Mouse (Mus musculus) liver, postnatal 0 days (tissue): ENCODE results near the gene Pde12. TPM values are rescaled to one million over a fixed set of nuclear protein-coding genes. Genes with fewer than 3 reads are reported as not detected.
"Not testable (repeated sequence)": the region's sequence is repeated elsewhere in the genome, so short reads cannot be mapped to it uniquely, and the experiment has no call there.

Experiments used
- ATAC-seq: fragments of 200-750 bp; cut with Nextera tagmentation; 2 replicates; pipeline ENCODE4 v1.8.0; 2017; ENCODE audit warnings: mild to moderate bottlenecking, moderate library complexity
- DNase-seq: peaks from one replicate; pipeline ENCODE4 v3.0.0-alpha.2; 2016
- H3K27ac ChIP-seq: fragments of 300-500 bp; sonication (generic); 2 replicates; pipeline ENCODE4 v1.5.1; 2014; ENCODE audit warnings: antibody characterized with exemption, moderate library complexity, mild to moderate bottlenecking, low read depth
- H3K27me3 ChIP-seq: fragments of 300-500 bp; sonication (generic); 2 replicates; pipeline ENCODE4 v1.6.1; 2014; ENCODE audit warnings: low read length, control low read depth, mixed read lengths; ENCODE audit not compliant: insufficient read depth
- H3K36me3 ChIP-seq: fragments of 300-500 bp; sonication (generic); replicated peaks from 2 replicates; pipeline ENCODE4 v1.6.1; 2014; ENCODE audit warnings: mild to moderate bottlenecking, control low read depth, low read length, moderate library complexity, mixed read lengths; ENCODE audit not compliant: insufficient read depth
- H3K4me1 ChIP-seq: fragments of 300-500 bp; sonication (generic); 2 replicates; pipeline ENCODE4 v1.6.1; 2014; ENCODE audit warnings: antibody characterized with exemption, mild to moderate bottlenecking, control low read depth; ENCODE audit not compliant: insufficient read depth
- H3K4me2 ChIP-seq: fragments of 300-500 bp; sonication (generic); 2 replicates; pipeline ENCODE4 v1.6.1; 2014; ENCODE audit warnings: low read depth, mild to moderate bottlenecking, low read length, moderate library complexity, mixed read lengths
- H3K4me3 ChIP-seq: fragments of 300-500 bp; sonication (generic); 2 replicates; pipeline ENCODE4 v1.5.1; 2014; ENCODE audit warnings: low read depth, low read length
- H3K9ac ChIP-seq: fragments of 300-500 bp; sonication (generic); replicated peaks from 2 replicates; pipeline ENCODE4 v1.6.1; 2014; ENCODE audit warnings: mild to moderate bottlenecking, moderate library complexity
- H3K9me3 ChIP-seq: fragments of 300-500 bp; sonication (generic); 2 replicates; pipeline ENCODE4 v1.6.1; 2016; ENCODE audit warnings: mild to moderate bottlenecking, control low read depth, low read length, mixed read lengths
- CTCF ChIP-seq: sonication (generic); IDR thresholded peaks from 2 replicates; pipeline ENCODE4 v1.5.1; 2016; ENCODE audit warnings: antibody characterized with exemption, low read depth
- EP300 ChIP-seq: IDR thresholded peaks from 2 replicates; pipeline ENCODE4 v1.6.1; 2016; ENCODE audit warnings: antibody characterized with exemption, low read depth, mild to moderate bottlenecking
- WGBS: fragments of 180-500 bp; shearing (Covaris S2); extraction: QIAGEN DNeasy Blood & Tissue Kit; methylation state at CpG from one replicate; pipeline ENCODE4 v1.1.7; 2014; ENCODE audit not compliant: insufficient replicate concordance; 5-methylcytosine and 5-hydroxymethylcytosine counted together
- polyA plus RNA-seq: library from polyadenylated mRNA; unstranded; fragments of >200 nt; fragmentation: Nextera tagmentation; extraction: Ambion mirVana; gene quantifications from 2 replicates; pipeline ENCODE4 v1.2.1, GENCODE M21; 2015

The Pde12 gene
- 3.9 and 4.3 TPM in 2 replicates for polyA plus RNA-seq

DNA sequence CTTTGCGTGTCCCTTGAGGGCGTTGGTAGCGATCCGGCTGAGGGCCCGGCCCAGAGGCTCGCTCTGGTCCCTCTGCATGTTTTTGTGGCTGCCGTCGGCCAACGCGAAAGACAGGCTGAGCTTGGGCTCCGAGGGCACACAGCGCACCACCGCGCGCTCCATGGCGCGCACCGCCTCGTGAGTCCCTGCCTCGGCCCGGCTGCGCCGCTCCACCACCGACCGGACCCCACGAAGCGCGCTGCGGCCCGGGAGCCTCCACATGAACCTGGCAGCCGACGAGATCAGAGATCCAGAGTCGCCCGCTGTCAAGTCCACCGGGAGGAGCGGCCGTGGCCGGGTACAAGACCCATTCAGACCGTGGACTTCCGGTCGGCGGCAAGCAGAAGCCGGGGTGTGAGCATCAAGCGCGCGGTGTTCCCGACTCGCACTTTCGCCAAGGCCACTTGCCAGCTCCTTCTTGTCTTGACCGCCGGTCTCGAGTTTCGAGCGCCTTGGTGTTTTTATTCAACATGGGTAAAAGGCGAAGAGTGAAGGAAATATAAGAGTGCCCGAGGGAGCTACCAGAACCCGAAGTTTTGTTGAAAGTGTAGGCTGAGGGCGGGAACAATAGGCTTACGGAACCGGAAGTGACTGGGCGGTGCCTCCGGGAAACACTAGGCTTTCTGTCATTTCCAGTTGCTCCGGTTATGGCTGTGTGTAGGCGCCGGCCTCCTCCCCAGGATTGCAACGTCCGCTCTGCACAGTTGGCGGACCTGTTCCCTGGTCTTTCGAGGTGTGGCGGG lies at the start of gene Pde12:
Gene Pde12 (minus strand): TSS at position 592 of the 782 bp plus-strand sequence.
- Histone ChIP-seq H3K36me3 (peaks cover 16% of the 10 kb centered on the region), H3K9ac (peak within 1 kb of the TSS; percentile 75), H3K4me1 (peaks cover 15% of the 10 kb centered on the region), H3K27me3 (no peaks in the 10 kb centered on the region), H3K9me3 (no peaks in the 10 kb centered on the region), H3K4me3 (peak within 1 kb of the TSS; percentile 79), H3K4me2 (peak within 1 kb of the TSS; percentile 91), H3K27ac (peak within 1 kb of the TSS; percentile 95)
- TF ChIP-seq EP300: peak; percentile 75
- TF ChIP-seq CTCF: no peak
- peak; percentile 89 for ATAC-seq
- DNase-seq: peak; percentile 89
- under 1% methylated on average over 70 of the region's 70 CpGs for WGBS

DNA sequence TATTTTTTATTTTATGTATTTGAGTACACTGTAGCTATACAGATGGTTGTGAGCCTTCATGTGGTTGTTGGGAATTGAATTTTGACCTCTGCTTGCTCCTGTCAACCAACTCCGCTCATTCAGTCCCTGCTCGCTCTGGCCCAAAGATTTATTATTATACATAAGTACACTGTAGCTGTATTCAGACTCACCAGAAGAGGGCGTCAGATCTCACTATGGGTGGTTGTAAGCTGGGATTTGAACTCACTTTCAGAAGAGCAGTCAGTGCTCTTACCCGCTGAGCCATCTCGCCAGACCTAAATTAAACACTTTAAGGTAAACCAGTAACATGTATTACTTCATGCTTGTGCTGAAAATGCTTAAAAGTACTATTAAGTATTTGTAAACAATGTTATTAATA lies 35.6 kb upstream of the Pde12 start:
- H3K27me3 ChIP-seq, H3K4me2 ChIP-seq, H3K9ac ChIP-seq, ATAC-seq, H3K4me1 ChIP-seq, H3K4me3 ChIP-seq, H3K36me3 ChIP-seq, DNase-seq, H3K9me3 ChIP-seq, H3K27ac ChIP-seq: not testable (repeated sequence)
- WGBS: 84% methylated on average over 5 of the region's 5 CpGs

DNA sequence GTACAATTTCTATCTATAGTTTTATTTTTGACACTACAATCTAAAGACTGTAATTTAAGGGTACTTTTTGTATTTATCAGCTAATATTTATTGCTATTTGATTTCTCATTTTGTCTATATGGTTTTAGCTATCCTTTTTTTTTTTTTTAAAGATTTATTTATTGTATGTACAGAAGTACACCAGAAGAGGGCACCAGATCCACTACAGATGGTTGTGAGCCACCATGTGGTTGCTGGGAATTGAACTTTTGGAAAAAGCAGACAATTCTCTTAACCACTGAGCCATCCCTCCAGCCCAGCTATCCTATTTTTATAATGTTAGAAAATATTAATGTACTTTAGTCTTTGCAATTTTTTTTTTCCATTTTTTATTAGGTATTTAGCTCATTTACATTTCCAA lies 28.2 kb upstream of the Pde12 start:
- H3K4me1 ChIP-seq: no peaks in the 10 kb centered on the region
- H3K4me2 ChIP-seq: no peak overlapping the region
- H3K4me3 ChIP-seq: no peak overlapping the region
- no peak overlapping the region for H3K27ac ChIP-seq
- ATAC-seq (no peak), DNase-seq (no peak)
- H3K36me3 ChIP-seq: no peaks in the 10 kb centered on the region
- H3K9me3 ChIP-seq: no peaks in the 10 kb centered on the region
- H3K9ac ChIP-seq: no peak overlapping the region
- TF ChIP-seq EP300 (no peak), CTCF (peak; percentile 60)
- no peaks in the 10 kb centered on the region for H3K27me3 ChIP-seq

DNA sequence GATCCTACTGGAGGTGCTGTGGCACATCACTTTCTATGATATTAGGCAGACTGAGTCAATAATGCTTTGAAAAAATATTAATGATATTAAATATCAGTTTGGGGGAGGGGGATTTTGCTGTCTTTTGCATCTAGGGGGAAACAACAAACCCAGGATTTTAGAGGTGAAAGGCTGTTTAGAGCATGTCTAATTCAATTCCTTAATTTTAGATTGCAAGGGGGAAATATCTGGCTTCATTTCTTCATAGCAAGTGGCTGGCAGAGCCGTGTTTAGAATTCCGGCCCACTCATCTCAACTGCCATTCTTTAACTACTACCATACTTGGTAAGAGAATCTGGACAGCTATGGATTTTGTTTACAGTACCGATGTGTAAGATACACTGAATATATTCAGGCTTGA lies 23.3 kb upstream of the Pde12 start, which contains the start of gene Dnah12:
Gene Dnah12 (plus strand): TSS at position 301 of the 400 bp plus-strand sequence.
- Histone ChIP-seq H3K9me3 (no peaks in the 10 kb centered on the region), H3K4me2 (no peak within 1 kb of the TSS), H3K27me3 (no peaks in the 10 kb centered on the region), H3K4me1 (no peaks in the 10 kb centered on the region), H3K4me3 (no peak within 1 kb of the TSS), H3K9ac (no peak within 1 kb of the TSS), H3K27ac (no peak within 1 kb of the TSS), H3K36me3 (no peaks in the 10 kb centered on the region)
- ATAC-seq (no peak), DNase-seq (no peak)
- TF ChIP-seq CTCF (no peak), EP300 (no peak)
- WGBS: 89% methylated on average over 3 of the region's 3 CpGs

DNA sequence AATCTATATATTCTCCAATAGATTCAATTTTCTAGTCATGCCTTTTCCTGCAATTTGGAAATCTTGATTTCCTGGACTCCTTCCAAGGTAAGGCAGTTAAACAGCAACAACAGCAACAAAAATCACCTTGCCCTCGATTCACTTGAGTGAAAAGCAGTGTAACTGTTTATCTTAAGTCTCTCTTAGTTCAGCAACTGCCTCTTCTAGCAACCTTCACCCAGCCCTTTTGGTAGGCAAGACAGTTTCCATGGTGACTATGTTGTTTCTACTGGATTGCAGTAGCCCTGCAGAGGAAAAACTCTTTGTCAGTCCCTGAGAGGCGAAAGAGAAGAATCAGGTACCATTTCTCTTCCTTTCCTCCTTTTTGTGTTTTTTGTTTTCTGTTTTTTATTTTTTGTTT lies 21.7 kb upstream of the Pde12 start:
- Histone ChIP-seq H3K27ac (no peak overlapping the region), H3K4me1 (no peaks in the 10 kb centered on the region), H3K27me3 (no peaks in the 10 kb centered on the region), H3K9ac (no peak overlapping the region), H3K4me2 (no peak overlapping the region), H3K4me3 (no peak overlapping the region), H3K36me3 (no peaks in the 10 kb centered on the region), H3K9me3 (no peaks in the 10 kb centered on the region)
- TF ChIP-seq EP300: no peak
- TF ChIP-seq CTCF: no peak
- DNase-seq: no peak
- WGBS: 58% methylated on average over 2 of the region's 2 CpGs
- ATAC-seq: no peak

DNA sequence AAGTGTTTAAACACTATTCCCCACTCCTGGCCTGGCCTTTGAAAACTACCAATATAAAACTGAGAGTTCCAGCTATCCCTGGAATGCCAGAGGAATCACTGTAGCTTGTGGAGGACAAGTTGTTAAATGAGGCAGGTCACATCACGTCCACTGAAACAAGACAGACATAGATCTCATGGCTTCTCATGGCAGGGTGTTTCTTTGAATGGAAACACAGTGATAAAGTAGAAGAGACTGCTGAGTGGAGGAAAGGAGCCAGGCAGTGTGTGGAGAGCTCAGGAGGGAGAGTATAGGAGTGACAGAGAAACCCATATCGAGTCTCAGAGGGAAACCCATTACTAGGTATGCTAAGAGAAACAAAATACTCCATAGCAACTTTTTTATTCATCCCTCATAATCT lies 21.0 kb upstream of the Pde12 start:
- Histone ChIP-seq H3K9ac (no peak overlapping the region), H3K9me3 (no peaks in the 10 kb centered on the region), H3K27ac (no peak overlapping the region), H3K27me3 (no peaks in the 10 kb centered on the region), H3K4me3 (no peak overlapping the region), H3K36me3 (no peaks in the 10 kb centered on the region), H3K4me2 (no peak overlapping the region), H3K4me1 (no peaks in the 10 kb centered on the region)
- ATAC-seq: no peak
- WGBS: 65% methylated on average over 2 of the region's 2 CpGs
- TF ChIP-seq CTCF: no peak
- no peak for DNase-seq
